Mouse (Mus musculus): ENCODE measurements at regions not wholly inside any gene's neighbourhood (a gene's known extent, or its start where the extent isn't known, plus 50 kb on each side); places are given as distances from the start of the nearest gene placed in this dataset.
A peak's percentile ranks its signal among the peaks of the same experiment; 100 is the strongest.
"Not testable (repeated sequence)": the region's sequence is repeated elsewhere in the genome, so short reads cannot be mapped to it uniquely, and the experiment has no call there.

DNA sequence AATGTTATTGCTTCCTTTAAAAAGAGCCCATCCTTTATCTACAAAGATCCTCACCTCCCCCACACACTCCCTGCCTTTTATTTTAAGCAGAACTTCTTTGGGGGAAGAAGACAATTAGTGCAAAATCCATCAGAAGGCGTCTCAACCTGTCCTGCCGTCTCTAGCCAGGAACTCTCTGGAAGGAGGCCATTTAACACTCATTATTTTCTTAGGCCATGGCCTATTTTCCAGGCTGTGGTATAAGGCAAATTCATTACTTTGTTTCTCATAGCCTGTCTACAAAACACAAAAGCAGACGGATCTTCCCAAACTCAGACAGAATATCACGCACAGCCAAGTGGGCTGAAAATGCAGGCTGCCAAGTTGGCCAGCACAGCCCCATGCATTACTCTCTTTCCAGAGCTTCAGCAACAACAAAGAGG, 159.0 kb upstream of the Gm11146 start:
- WGBS = 69% methylated on average over 4 of the region's 4 CpGs
- Histone ChIP-seq H3K9me3 (ENCODE audit: control insufficient read depth, low read length) (no peaks in the 10 kb centered on the region), H3K4me3 (ENCODE audit: low read depth, low read length) (no peak overlapping the region), H3K4me1 (ENCODE audit: control insufficient read depth, insufficient read depth, low read length) (no peaks in the 10 kb centered on the region), H3K4me2 (ENCODE audit: low read depth, low read length) (no peak overlapping the region), H3K27ac (replicated peaks; ENCODE audit: low read depth, low read length) (no peak overlapping the region), H3K9ac (ENCODE audit: low read depth, low read length) (no peak overlapping the region), H3K27me3 (replicated peaks; ENCODE audit: control insufficient read depth, insufficient read depth, low read length) (no peaks in the 10 kb centered on the region), H3K36me3 (ENCODE audit: control insufficient read depth, insufficient read depth, low read length) (no peaks in the 10 kb centered on the region)
- ATAC-seq (ENCODE audit: low read depth) (no peak), DNase-seq (ENCODE audit: low spot score) (no peak)

DNA sequence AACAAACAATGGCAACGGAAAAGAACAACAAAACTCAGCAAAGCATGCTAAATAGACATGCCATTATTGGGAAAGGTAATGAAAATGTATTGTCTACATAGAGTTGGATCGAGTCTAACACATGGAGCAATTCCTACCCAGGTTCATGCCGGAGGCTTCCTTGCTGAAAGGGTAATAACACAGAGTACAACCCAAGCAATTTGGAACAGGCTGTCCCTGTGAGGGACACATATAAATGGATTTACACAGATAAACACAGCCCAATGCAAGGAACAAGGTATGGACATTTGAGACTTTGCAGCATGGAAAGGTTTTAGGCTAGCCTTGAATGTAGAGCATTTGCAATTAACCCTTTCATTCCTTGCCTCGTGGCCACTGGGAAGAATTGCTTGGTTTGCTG, 158.6 kb upstream of the Gm11146 start:
- ATAC-seq (ENCODE audit: low read depth) (no peak), DNase-seq (ENCODE audit: low spot score) (no peak)
- Histone ChIP-seq H3K4me3 (ENCODE audit: low read depth, low read length) (no peak overlapping the region), H3K27me3 (replicated peaks; ENCODE audit: control insufficient read depth, insufficient read depth, low read length) (no peaks in the 10 kb centered on the region), H3K9me3 (ENCODE audit: control insufficient read depth, low read length) (no peaks in the 10 kb centered on the region), H3K9ac (ENCODE audit: low read depth, low read length) (no peak overlapping the region), H3K36me3 (ENCODE audit: control insufficient read depth, insufficient read depth, low read length) (no peaks in the 10 kb centered on the region), H3K4me2 (ENCODE audit: low read depth, low read length) (no peak overlapping the region), H3K4me1 (ENCODE audit: control insufficient read depth, insufficient read depth, low read length) (no peaks in the 10 kb centered on the region), H3K27ac (replicated peaks; ENCODE audit: low read depth, low read length) (no peak overlapping the region)
- 76% methylated on average over 4 of the region's 4 CpGs for WGBS

DNA sequence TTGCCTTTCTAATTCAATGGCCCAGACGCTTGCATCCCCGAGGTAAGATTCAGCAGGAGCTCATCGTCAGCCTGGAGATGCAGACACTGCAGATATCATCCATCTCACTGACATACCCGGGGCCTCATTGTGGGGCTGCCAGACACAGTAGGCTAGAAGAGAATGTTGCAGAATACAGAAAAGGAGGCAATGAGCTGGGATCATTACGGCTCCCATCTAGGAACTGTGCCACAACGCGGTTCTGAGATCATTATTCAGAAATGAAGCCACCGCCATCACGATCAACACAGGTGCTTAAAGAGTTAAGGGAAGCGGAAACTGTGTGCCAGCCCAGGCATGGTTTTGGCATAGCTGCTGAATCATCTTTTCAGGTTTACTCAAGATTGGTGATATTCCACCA, 158.1 kb upstream of the Gm11146 start:
- Histone ChIP-seq H3K27ac (replicated peaks; ENCODE audit: low read depth, low read length) (no peak overlapping the region), H3K4me1 (ENCODE audit: control insufficient read depth, insufficient read depth, low read length) (no peaks in the 10 kb centered on the region), H3K9ac (ENCODE audit: low read depth, low read length) (no peak overlapping the region), H3K9me3 (ENCODE audit: control insufficient read depth, low read length) (no peaks in the 10 kb centered on the region), H3K27me3 (replicated peaks; ENCODE audit: control insufficient read depth, insufficient read depth, low read length) (no peaks in the 10 kb centered on the region), H3K36me3 (ENCODE audit: control insufficient read depth, insufficient read depth, low read length) (no peaks in the 10 kb centered on the region), H3K4me3 (ENCODE audit: low read depth, low read length) (no peak overlapping the region), H3K4me2 (ENCODE audit: low read depth, low read length) (no peak overlapping the region)
- 69% methylated on average over 10 of the region's 10 CpGs for WGBS
- peak; percentile 63; the same call in 1 of the 2 replicates for ATAC-seq (ENCODE audit: low read depth)
- DNase-seq (ENCODE audit: low spot score) = no peak

DNA sequence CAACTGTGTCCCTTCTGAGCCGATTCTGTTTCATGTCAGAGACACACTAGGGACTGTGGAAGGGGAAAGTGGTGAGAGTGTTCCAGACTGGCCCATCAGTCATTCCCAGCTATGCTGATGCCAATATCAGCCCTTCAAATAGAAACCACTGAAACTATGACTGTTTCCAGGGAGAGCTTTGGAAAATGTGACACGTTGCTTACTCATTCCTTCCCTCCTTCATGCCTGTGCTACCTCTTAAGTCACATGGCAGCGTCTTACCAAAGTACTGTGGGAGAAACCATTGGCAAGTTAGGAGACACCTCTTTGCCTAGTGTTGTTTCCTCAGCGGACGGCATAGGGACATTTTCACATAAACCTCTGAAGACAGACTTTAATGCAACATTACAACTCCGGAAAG, 153.0 kb upstream of the Gm11146 start:
- H3K9me3 ChIP-seq (ENCODE audit: control insufficient read depth, low read length) = no peaks in the 10 kb centered on the region
- ATAC-seq (ENCODE audit: low read depth) = no peak
- 84% methylated on average over 6 of the region's 6 CpGs for WGBS
- no peaks in the 10 kb centered on the region for H3K27me3 ChIP-seq (replicated peaks; ENCODE audit: control insufficient read depth, insufficient read depth, low read length)
- no peak overlapping the region for H3K27ac ChIP-seq (replicated peaks; ENCODE audit: low read depth, low read length)
- no peak for DNase-seq (ENCODE audit: low spot score)
- H3K36me3 ChIP-seq (ENCODE audit: control insufficient read depth, insufficient read depth, low read length) = no peaks in the 10 kb centered on the region
- H3K4me1 ChIP-seq (ENCODE audit: control insufficient read depth, insufficient read depth, low read length) = no peaks in the 10 kb centered on the region
- no peak overlapping the region for H3K9ac ChIP-seq (ENCODE audit: low read depth, low read length)
- no peak overlapping the region for H3K4me3 ChIP-seq (ENCODE audit: low read depth, low read length)
- no peak overlapping the region for H3K4me2 ChIP-seq (ENCODE audit: low read depth, low read length)

DNA sequence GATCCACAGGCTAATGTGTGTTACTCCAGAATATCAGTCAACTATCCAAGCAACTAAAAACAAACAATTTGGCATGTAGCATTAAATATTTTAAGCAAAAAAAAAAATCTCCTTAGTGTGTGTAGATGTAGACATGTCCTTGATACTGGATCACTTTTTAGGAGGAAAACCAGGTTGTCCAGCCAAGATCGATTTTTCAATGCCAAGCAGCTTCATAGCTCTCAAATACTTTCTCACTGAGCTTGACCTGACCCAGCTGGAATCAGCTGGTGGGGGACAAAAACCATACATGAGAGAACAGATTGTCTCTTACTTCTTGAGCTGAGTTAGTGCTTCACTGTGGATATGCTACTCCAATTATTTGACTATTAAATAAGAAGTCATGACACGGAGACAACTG, 147.6 kb upstream of the Gm11146 start:
- Histone ChIP-seq H3K9me3 (ENCODE audit: control insufficient read depth, low read length) (no peaks in the 10 kb centered on the region), H3K4me2 (ENCODE audit: low read depth, low read length) (no peak overlapping the region), H3K9ac (ENCODE audit: low read depth, low read length) (no peak overlapping the region), H3K36me3 (ENCODE audit: control insufficient read depth, insufficient read depth, low read length) (no peaks in the 10 kb centered on the region), H3K4me1 (ENCODE audit: control insufficient read depth, insufficient read depth, low read length) (no peaks in the 10 kb centered on the region), H3K4me3 (ENCODE audit: low read depth, low read length) (no peak overlapping the region), H3K27me3 (replicated peaks; ENCODE audit: control insufficient read depth, insufficient read depth, low read length) (no peaks in the 10 kb centered on the region), H3K27ac (replicated peaks; ENCODE audit: low read depth, low read length) (no peak overlapping the region)
- DNase-seq (ENCODE audit: low spot score) (no peak), ATAC-seq (ENCODE audit: low read depth) (no peak)
- 86% methylated on average over 2 of the region's 2 CpGs for WGBS

DNA sequence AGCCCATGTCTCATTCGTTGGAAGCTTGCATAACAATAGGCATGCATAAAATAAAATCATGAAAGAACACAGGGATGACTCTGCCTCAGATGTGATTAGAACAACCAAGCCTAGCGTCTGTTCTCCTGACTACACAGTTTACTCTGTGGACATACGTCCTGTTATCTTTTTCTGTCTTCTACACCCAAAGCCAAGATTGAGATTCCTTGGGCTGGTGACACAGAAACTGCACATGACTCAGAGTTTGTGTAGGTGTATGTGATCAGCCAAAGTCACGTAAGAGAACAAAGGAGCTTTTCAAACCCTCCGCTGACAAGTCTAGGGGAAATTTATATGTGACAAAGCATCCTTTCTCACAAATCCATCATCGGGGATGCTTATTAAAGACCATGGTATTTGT, 141.9 kb upstream of the Gm11146 start:
- WGBS = 85% methylated on average over 6 of the region's 6 CpGs
- H3K4me3 ChIP-seq (ENCODE audit: low read depth, low read length) = no peak overlapping the region
- no peaks in the 10 kb centered on the region for H3K9me3 ChIP-seq (ENCODE audit: control insufficient read depth, low read length)
- DNase-seq (ENCODE audit: low spot score) (no peak), ATAC-seq (ENCODE audit: low read depth) (no peak)
- no peaks in the 10 kb centered on the region for H3K36me3 ChIP-seq (ENCODE audit: control insufficient read depth, insufficient read depth, low read length)
- no peak overlapping the region for H3K4me2 ChIP-seq (ENCODE audit: low read depth, low read length)
- H3K4me1 ChIP-seq (ENCODE audit: control insufficient read depth, insufficient read depth, low read length) = no peaks in the 10 kb centered on the region
- H3K9ac ChIP-seq (ENCODE audit: low read depth, low read length) = no peak overlapping the region
- no peaks in the 10 kb centered on the region for H3K27me3 ChIP-seq (replicated peaks; ENCODE audit: control insufficient read depth, insufficient read depth, low read length)
- no peak overlapping the region for H3K27ac ChIP-seq (replicated peaks; ENCODE audit: low read depth, low read length)

DNA sequence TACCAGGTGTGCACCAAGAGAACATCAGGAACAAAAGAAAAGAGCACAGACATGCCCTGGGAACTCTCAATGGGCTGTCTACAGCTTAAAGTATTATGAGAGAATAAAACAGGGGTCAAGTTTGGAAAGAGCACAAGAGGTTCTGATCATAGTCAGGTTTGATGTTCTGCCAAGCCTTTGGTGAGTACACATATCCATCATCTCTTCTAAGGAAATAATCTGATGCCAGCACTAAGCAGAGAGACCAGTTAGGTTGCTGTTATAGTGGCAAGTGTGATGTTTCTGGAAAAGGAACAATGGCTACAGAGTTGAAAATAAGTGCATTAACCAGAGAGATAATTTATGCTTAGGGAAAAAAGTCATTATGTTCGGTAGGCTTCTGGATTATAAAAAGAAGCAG, 136.9 kb upstream of the Gm11146 start:
- H3K27ac ChIP-seq (replicated peaks; ENCODE audit: low read depth, low read length) = no peak overlapping the region
- no peak overlapping the region for H3K4me3 ChIP-seq (ENCODE audit: low read depth, low read length)
- ATAC-seq (ENCODE audit: low read depth) (no peak), DNase-seq (ENCODE audit: low spot score) (peak; percentile 36)
- H3K27me3 ChIP-seq (replicated peaks; ENCODE audit: control insufficient read depth, insufficient read depth, low read length) = no peaks in the 10 kb centered on the region
- no peak overlapping the region for H3K9ac ChIP-seq (ENCODE audit: low read depth, low read length)
- no peaks in the 10 kb centered on the region for H3K36me3 ChIP-seq (ENCODE audit: control insufficient read depth, insufficient read depth, low read length)
- 77% methylated on average over 1 of the region's 1 CpGs for WGBS
- H3K9me3 ChIP-seq (ENCODE audit: control insufficient read depth, low read length) = no peaks in the 10 kb centered on the region
- H3K4me2 ChIP-seq (ENCODE audit: low read depth, low read length) = no peak overlapping the region
- H3K4me1 ChIP-seq (ENCODE audit: control insufficient read depth, insufficient read depth, low read length) = no peaks in the 10 kb centered on the region

DNA sequence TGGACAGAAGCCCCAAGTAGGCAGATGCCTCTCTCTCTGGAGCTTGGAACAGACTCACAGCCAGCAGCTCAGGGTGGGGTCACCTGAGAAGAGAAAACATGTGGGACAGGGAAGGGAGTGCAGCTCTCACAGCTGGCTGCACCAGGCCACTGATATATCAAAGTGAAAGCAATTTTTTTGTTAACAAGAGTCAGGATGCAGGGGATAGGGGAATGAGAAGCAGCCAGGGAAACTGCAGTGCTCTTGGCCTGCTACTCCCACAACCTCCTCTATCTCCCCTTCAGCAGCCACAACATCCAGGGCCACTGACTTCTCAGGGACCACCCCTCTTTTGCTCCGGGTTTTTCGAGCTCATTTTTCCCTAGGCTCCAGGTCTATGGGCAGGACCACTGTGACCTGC, 117.5 kb upstream of the Gm11146 start:
- Histone ChIP-seq H3K4me3 (ENCODE audit: low read depth, low read length) (no peak overlapping the region), H3K4me2 (ENCODE audit: low read depth, low read length) (no peak overlapping the region), H3K36me3 (ENCODE audit: control insufficient read depth, insufficient read depth, low read length) (no peaks in the 10 kb centered on the region), H3K9ac (ENCODE audit: low read depth, low read length) (no peak overlapping the region), H3K4me1 (ENCODE audit: control insufficient read depth, insufficient read depth, low read length) (no peaks in the 10 kb centered on the region), H3K27me3 (replicated peaks; ENCODE audit: control insufficient read depth, insufficient read depth, low read length) (no peaks in the 10 kb centered on the region), H3K27ac (replicated peaks; ENCODE audit: low read depth, low read length) (no peak overlapping the region), H3K9me3 (ENCODE audit: control insufficient read depth, low read length) (peaks cover 7% of the 10 kb centered on the region)
- no peak for DNase-seq (ENCODE audit: low spot score)
- no peak for ATAC-seq (ENCODE audit: low read depth)
- 69% methylated on average over 2 of the region's 2 CpGs for WGBS

DNA sequence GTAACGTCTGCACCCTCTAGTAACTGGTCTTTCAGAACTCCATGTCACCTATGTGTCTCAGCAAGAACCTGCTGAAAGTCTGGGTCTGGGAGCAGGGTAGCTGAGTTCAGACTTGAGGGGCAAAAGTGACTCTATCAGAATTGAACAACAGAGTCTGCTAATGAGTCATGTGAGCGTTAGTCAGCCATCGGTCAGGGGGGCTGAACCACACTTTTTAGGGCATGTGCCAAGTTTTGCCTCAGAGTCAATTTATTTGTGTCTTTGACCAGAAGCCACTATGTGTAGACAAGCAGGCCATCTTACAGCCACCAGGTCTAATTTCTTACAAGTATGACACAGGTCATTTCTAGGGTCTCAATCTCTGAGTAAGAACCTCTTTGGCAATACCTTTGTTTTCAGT, 115.9 kb upstream of the Gm11146 start:
- DNase-seq (ENCODE audit: low spot score); H3K4me1 ChIP-seq (ENCODE audit: control insufficient read depth, insufficient read depth, low read length); H3K9me3 ChIP-seq (ENCODE audit: control insufficient read depth, low read length); H3K4me2 ChIP-seq (ENCODE audit: low read depth, low read length); H3K27ac ChIP-seq (replicated peaks; ENCODE audit: low read depth, low read length); H3K27me3 ChIP-seq (replicated peaks; ENCODE audit: control insufficient read depth, insufficient read depth, low read length); H3K4me3 ChIP-seq (ENCODE audit: low read depth, low read length); H3K36me3 ChIP-seq (ENCODE audit: control insufficient read depth, insufficient read depth, low read length); H3K9ac ChIP-seq (ENCODE audit: low read depth, low read length); ATAC-seq (ENCODE audit: low read depth): not testable (repeated sequence)
- WGBS = 90% methylated on average over 3 of the region's 3 CpGs
